8 mouse cellular contexts compared by ENCODE assay signal in the genomic region with DNA sequence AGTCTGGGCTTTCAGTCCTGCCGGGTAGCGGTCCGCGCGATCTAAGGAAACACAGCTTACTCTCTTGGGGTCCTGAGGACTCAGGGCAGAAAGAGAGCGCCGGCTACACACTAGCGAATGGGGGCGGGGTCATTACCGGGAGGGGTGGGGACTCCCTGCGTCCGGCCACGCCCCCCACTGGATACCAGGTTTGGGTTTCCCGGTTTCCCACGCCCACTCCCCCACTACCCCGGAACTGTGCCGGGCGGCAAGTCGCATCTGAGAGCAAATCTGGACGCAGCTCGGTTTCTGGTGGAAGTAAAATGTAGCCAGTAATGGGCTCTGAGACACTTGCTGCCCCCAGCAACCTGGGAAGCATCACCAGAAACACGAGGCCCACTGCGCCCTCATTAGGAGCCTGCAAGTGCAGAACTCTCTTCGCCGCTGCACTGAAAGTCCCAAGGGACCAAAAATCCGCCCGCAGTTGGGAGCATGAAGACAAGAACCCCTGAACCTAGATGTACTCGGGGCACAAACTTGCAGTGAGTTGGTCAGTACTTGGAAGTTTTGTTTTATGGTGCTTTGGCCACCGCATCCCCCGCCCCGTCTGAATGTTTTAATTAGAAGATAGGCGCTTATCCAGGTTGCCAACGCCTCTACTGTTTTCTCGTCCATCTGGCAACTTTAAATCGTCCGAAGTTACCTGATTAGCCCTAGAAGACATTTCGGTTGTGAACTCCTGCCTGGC. TPM values are rescaled to one million over a fixed set of nuclear protein-coding genes. Genes with fewer than 3 reads are reported as not detected.
A peak's percentile ranks its signal among the peaks of the same experiment; 100 is the strongest.
DNase-seq lines count a peak whose midpoint lies in the region; ATAC-seq and TF ChIP-seq lines count a peak whose summit lies in the region.

A gene (minus strand): TSS at position 85 of the 727 bp plus-strand sequence.

- 3% methylated on average over 37 of the region's 37 CpGs for WGBS in forebrain, postnatal 0 days
- 2% methylated on average over 31 of the region's 37 CpGs for WGBS in lung, postnatal 0 days

- no peaks in the 10 kb centered on the region for H3K9me3 ChIP-seq in forebrain, postnatal 0 days (ENCODE audit: low read length)
- H3K9me3 ChIP-seq in lung, postnatal 0 days (ENCODE audit: low read length) = no peaks in the 10 kb centered on the region

- TF ChIP-seq EP300 in lung, postnatal 0 days (IDR thresholded peaks at IDR 0.05) = no peak

- DNase-seq in urinary bladder, adult 18-20 months (ENCODE audit: low spot score in 2 of 2) = peak; percentile 31 to 41
- DNase-seq in urinary bladder, postnatal 10 days (ENCODE audit: low spot score) = no peak
- DNase-seq in forebrain, postnatal 0 days = peak; percentile 45
- DNase-seq in layer of hippocampus, adult 9-11 months = peak; percentile 37
- DNase-seq in lung, postnatal 0 days (ENCODE audit: low spot score) = peak; percentile 84
- peak; percentile 47 for DNase-seq in ovary, postnatal 14 days (ENCODE audit: low spot score)
- DNase-seq in urinary bladder, adult 2 months (ENCODE audit: low spot score) = peak; percentile 45

- H3K9ac ChIP-seq in forebrain, postnatal 0 days = peak within 1 kb of the TSS; percentile 48
- peak within 1 kb of the TSS; percentile 76 for H3K9ac ChIP-seq in lung, postnatal 0 days (replicated peaks; ENCODE audit: low read depth)

- peak within 1 kb of the TSS; percentile 11; the same call in 1 of the 2 replicates for H3K27ac ChIP-seq in forebrain, postnatal 0 days (ENCODE audit: low read depth, low read length)
- H3K27ac ChIP-seq in lung, postnatal 0 days (ENCODE audit: low read length) = peak within 1 kb of the TSS; percentile 87

- H3K4me3 ChIP-seq in forebrain, postnatal 0 days (ENCODE audit: low read depth, low read length) = peak within 1 kb of the TSS; percentile 55
- peak within 1 kb of the TSS; percentile 69 for H3K4me3 ChIP-seq in lung, postnatal 0 days (ENCODE audit: low read depth, low read length)

- H3K4me1 ChIP-seq in forebrain, postnatal 0 days (ENCODE audit: insufficient read depth) = peaks cover 6% of the 10 kb centered on the region; the same call in 1 of the 2 replicates
- H3K4me1 ChIP-seq in lung, postnatal 0 days (ENCODE audit: insufficient read depth, low read depth, low read length) = 0 out of 2 replicates have a peak, but pooled peaks cover 3% of the 10 kb centered on the region

- no peaks in the 10 kb centered on the region for H3K36me3 ChIP-seq in forebrain, postnatal 0 days (ENCODE audit: insufficient read depth)
- H3K36me3 ChIP-seq in lung, postnatal 0 days (ENCODE audit: insufficient read depth, low read length) = no peaks in the 10 kb centered on the region

- no peak for TF ChIP-seq CTCF in forebrain, postnatal 0 days (IDR thresholded peaks at IDR 0.05; ENCODE audit: low read depth)
- TF ChIP-seq CTCF in lung, postnatal 0 days (IDR thresholded peaks at IDR 0.05) = 0 out of 2 replicates have a peak, but pooled peaks have one; percentile 5

- peak within 1 kb of the TSS; percentile 100 for H3K4me2 ChIP-seq in forebrain, postnatal 0 days (ENCODE audit: low read depth)
- peak within 1 kb of the TSS; percentile 88 for H3K4me2 ChIP-seq in lung, postnatal 0 days (replicated peaks; ENCODE audit: low read depth, low read length)

- peaks cover 57% of the 10 kb centered on the region for H3K27me3 ChIP-seq in forebrain, postnatal 0 days (ENCODE audit: insufficient read depth, low read length)
- peaks cover 19% of the 10 kb centered on the region for H3K27me3 ChIP-seq in lung, postnatal 0 days (replicated peaks; ENCODE audit: insufficient read depth, low read length)

- ATAC-seq in forebrain, postnatal 0 days = peak; percentile 72
- peak; percentile 24 to 38; a peak in 3 of 4 replicates for ATAC-seq in hematopoietic stem cell, adult 5-6 weeks (replicated peaks in 1 of 2; ENCODE audit: insufficient read depth in 1 of 2, low FRiP score in 2 of 2, low TSS enrichment in 1 of 2, low read depth in 1 of 2, poor library complexity in 2 of 2, severe bottlenecking in 2 of 2)
- peak; percentile 81 for ATAC-seq in lung, postnatal 0 days

RNA-seq across cellular contexts. Expression of the gene that starts here (rescaled TPM):
- total RNA-seq in forebrain, postnatal 0 days (2014; rRNA removed) = 16.9 and 23.4 TPM in 2 replicates
- 8.1 and 12.6 TPM in 2 replicates for polyA plus RNA-seq in forebrain, postnatal 0 days (2015; fragmentation: Nextera tagmentation; extraction: Ambion mirVana)
- total RNA-seq in hematopoietic stem cell, adult 5-6 weeks (2017) = 0.31 and 0.99 TPM in 2 replicates
- polyA plus RNA-seq in lung, postnatal 0 days (2015; fragmentation: Nextera tagmentation; extraction: Ambion mirVana) = 46.4 and 69.4 TPM in 2 replicates
- polyA plus RNA-seq in urinary bladder, adult 2 months (2012; rRNA removed) = 11.8 and 14.6 TPM in 2 replicates

Comparison
In these comparisons a context has a peak if more than half of its experiments do, and no peak if none do; other contexts are left out.
1. Peak in ATAC-seq in hematopoietic stem cell, adult 5-6 weeks; RNA of the gene not detected or under 1 TPM.
2. ATAC-seq: peak in every context shown above with its lines; median percentile 81 in lung, postnatal 0 days; 72 in forebrain, postnatal 0 days; 31 in hematopoietic stem cell, adult 5-6 weeks.